In the genomic region with DNA sequence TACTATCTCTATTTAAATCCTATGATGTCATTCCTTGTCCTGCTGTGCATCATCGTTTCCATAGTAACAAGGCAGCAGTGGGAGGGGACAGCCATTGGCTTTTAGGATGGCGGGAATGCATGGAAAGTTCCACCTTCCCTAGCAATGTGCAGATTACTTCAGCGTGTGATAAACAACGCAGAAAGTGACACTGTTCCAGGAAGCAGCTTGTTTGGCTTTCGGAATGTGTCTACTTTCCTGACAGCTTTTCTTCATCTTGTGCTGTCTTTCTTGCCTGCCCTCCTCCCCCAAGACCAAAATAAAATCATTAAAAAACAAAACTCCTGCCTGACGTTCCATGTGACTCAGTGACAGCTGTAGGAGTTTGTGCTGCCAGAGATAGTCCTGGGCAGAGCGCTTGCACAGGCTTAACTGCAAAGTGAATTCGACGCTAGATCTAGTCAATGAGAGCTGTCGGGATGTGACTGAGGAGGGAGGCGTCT, we compare ENCODE assay signal across 9 mouse cellular contexts.
DNase-seq lines count a peak whose midpoint lies in the region; ATAC-seq lines count a peak whose summit lies in the region.
"Had no signal": no experiment of that assay in that cellular context is flagged by ENCODE, and none has a peak within 500 bp of the region (broad histone marks: within the 10 kb centered on the region; RNA-seq: fewer than 3 reads in every experiment).

No protein-coding gene starts in this region.

- ATAC-seq in hindbrain, embryonic 14.5 days (ENCODE audit: low FRiP score) = peak; percentile 59; the same call in 1 of the 2 replicates
- ATAC-seq in megakaryocyte progenitor cell, adult 5-6 weeks (replicated peaks; ENCODE audit: poor library complexity) = no peak
- ATAC-seq: Patski had no signal

- no peaks in the 10 kb centered on the region for H3K36me3 ChIP-seq in hindbrain, embryonic 14.5 days (replicated peaks; ENCODE audit: control insufficient read depth, insufficient read depth)

- peak; percentile 51 for DNase-seq in layer of hippocampus, adult 11-12 months (ENCODE audit: low spot score)
- DNase-seq in layer of hippocampus, postnatal 25 days (ENCODE audit: extremely low spot score in 1 of 2, low spot score in 1 of 2) = no peak
- DNase-seq in forelimb bud, embryonic 11.5 days (ENCODE audit: low read depth, low spot score) = peak; percentile 59
- DNase-seq in hindbrain, embryonic 14.5 days (ENCODE audit: low spot score) = peak; percentile 76
- DNase-seq in left cerebral cortex, postnatal 36 days (ENCODE audit: low spot score in 2 of 2) = peak; percentile 70 to 80
- peak; percentile 79 for DNase-seq in retina, embryonic 14.5 days (ENCODE audit: low spot score)
- no peak for DNase-seq in liver

- no peak overlapping the region for H3K27ac ChIP-seq in hindbrain, embryonic 14.5 days

- H3K9ac ChIP-seq in hindbrain, embryonic 14.5 days = no peak overlapping the region

- H3K4me3 ChIP-seq in hindbrain, embryonic 14.5 days (replicated peaks; ENCODE audit: low read length) = no peak overlapping the region

- peaks cover 6% of the 10 kb centered on the region for H3K4me1 ChIP-seq in hindbrain, embryonic 14.5 days (replicated peaks; ENCODE audit: control insufficient read depth, insufficient read depth, low read length)

- no peaks in the 10 kb centered on the region for H3K9me3 ChIP-seq in hindbrain, embryonic 14.5 days (ENCODE audit: control insufficient read depth, low read length)

- peak overlapping the region; percentile 41 for H3K4me2 ChIP-seq in hindbrain, embryonic 14.5 days (replicated peaks)

- intact Hi-C loops in left cerebral cortex, postnatal 36 days (cut with DNase I) = loop anchor here (5.0 to 10.0 kb wide), 3 partner anchors 47 to 164 kb away; no protein-coding TSS in a partner anchor

- H3K27me3 ChIP-seq in hindbrain, embryonic 14.5 days (ENCODE audit: control insufficient read depth, insufficient read depth, low read length) = no peaks in the 10 kb centered on the region
- H3K27me3 ChIP-seq: Patski had no signal

- WGBS in hindbrain, embryonic 14.5 days = 16% methylated on average over 11 of the region's 11 CpGs

Comparison
In these comparisons a context has a peak if more than half of its experiments do, and no peak if none do; other contexts are left out.
1. DNase-seq: peak in layer of hippocampus, adult 11-12 months (single experiment), forelimb bud, embryonic 11.5 days (single experiment), hindbrain, embryonic 14.5 days (single experiment), left cerebral cortex, postnatal 36 days (2 of 2) and retina, embryonic 14.5 days (single experiment); none in layer of hippocampus, postnatal 25 days (0 of 2) and liver (single experiment).